Mouse (Mus musculus): ENCODE results near the gene Tmem179.

- TF ChIP-seq CTCF (IDR thresholded peaks at IDR 0.05; ENCODE audit: low read depth, low read length) (no peak), POLR2A (IDR thresholded peaks at IDR 0.05; ENCODE audit: insufficient read depth, low read length) (no peak)
Measured at GRCm38 (mm10) chr12:112503003-112503771, 13.4 kb downstream of the Tmem179 start.

Measured in ES-Bruce4 (cell line).